Mouse (Mus musculus): ENCODE data around the gene Slx4ip. TPM values are rescaled to one million over a fixed set of nuclear protein-coding genes. Genes with fewer than 3 reads are reported as not detected.

Gene Slx4ip
- total and polyA plus RNA-seq, 3 experiments, result 1.3 to 2.5 TPM; not detected in 1

DNA sequence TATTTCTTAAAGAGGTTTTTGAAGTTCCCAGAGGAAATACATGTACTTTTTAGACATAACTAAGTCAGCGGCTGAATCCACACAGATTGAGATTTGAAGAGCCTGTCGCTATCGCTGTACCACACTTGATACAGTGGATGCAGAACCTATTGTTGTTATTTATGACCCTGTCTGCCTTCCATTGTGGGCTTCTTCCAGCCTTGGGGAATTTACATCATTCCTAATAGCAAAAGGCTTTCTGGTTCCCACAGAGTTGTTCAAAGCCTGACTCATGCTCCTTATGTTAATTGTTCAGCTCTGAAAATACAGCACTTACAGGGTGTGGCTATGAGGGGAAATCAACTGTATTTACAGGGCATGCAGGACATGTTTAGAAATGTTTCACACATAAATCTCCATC is 173.5 kb downstream of the Slx4ip start:
- DNase-seq (ENCODE audit: low read depth, low spot score), result no peak
- Histone ChIP-seq H3K4me3 (ENCODE audit: control insufficient read depth in 1 of 2, insufficient read depth in 1 of 2, low read depth in 2 of 2, low read length in 2 of 2) (no peak overlapping the region), H3K9me3 (replicated peaks; ENCODE audit: insufficient read depth, low read length) (no peaks in the 10 kb centered on the region), H3K27me3 (ENCODE audit: control insufficient read depth in 1 of 2, insufficient read depth in 2 of 2, low read length in 2 of 2) (no peaks in the 10 kb centered on the region), H3K79me2 (ENCODE audit: control insufficient read depth, insufficient read depth, low read length, poor library complexity) (no peaks in the 10 kb centered on the region), H3K4me1 (ENCODE audit: control insufficient read depth in 1 of 2, insufficient read depth in 2 of 2, low read length in 2 of 2) (no peaks in the 10 kb centered on the region), H3K9ac (ENCODE audit: control insufficient read depth, low read depth, low read length, poor library complexity, severe bottlenecking) (no peak overlapping the region), H3K27ac (ENCODE audit: control insufficient read depth, low read depth, low read length) (no peak overlapping the region), H3K36me3 (ENCODE audit: control insufficient read depth in 1 of 2, insufficient read depth in 2 of 2, low read length in 2 of 2) (no peaks in the 10 kb centered on the region)
- no peak for TF ChIP-seq ZMIZ1 (IDR thresholded peaks at IDR 0.05; ENCODE audit: low read depth, low read length)
- TF ChIP-seq MEF2A (IDR thresholded peaks at IDR 0.05; ENCODE audit: extremely low read depth, insufficient replicate concordance, low read depth, low read length, poor library complexity, severe bottlenecking), result no peak
- TF ChIP-seq ZC3H11A (IDR thresholded peaks at IDR 0.05; ENCODE audit: low read depth, low read length), result no peak
- no peak for TF ChIP-seq TCF12 (IDR thresholded peaks at IDR 0.05; ENCODE audit: low read depth, low read length)
- TF ChIP-seq ZKSCAN1 (IDR thresholded peaks at IDR 0.05; ENCODE audit: low read depth, low read length), result no peak

DNA sequence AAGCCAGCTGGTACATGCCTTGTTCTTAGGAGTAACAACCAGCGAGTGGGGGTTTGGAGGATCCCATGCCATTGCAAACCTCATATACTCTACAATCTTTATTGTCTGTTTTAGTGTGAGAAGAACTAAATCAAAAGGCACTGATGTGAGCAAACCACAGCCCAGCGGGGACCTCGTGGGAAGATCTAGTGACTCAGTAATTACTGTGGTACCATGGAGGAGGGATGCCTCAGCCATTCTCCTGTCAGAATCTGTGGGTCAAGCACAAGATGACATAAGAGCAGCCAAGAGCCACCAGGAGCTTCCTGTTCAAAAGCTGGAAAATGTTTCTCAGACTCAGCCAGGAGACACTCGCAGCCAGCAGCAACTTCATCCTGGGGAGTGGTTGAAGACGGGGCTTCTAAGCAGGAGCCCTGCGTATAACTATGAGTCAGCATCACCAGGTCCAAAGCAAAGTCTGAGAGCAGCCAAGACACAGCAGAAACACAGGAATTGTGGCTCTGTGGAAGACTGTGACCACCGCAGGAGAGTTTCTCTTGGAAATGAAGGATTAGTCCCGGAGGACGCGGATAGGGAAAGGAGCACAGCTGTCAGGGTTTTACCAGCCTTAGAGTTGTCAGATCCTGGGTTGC is 176.6 kb downstream of the Slx4ip start:
- Histone ChIP-seq H3K9ac (ENCODE audit: control insufficient read depth, low read depth, low read length, poor library complexity, severe bottlenecking) (no peak overlapping the region), H3K79me2 (ENCODE audit: control insufficient read depth, insufficient read depth, low read length, poor library complexity) (no peaks in the 10 kb centered on the region), H3K9me3 (replicated peaks; ENCODE audit: insufficient read depth, low read length) (no peaks in the 10 kb centered on the region), H3K27ac (ENCODE audit: control insufficient read depth, low read depth, low read length) (no peak overlapping the region), H3K4me1 (ENCODE audit: control insufficient read depth in 1 of 2, insufficient read depth in 2 of 2, low read length in 2 of 2) (no peaks in the 10 kb centered on the region), H3K36me3 (ENCODE audit: control insufficient read depth in 1 of 2, insufficient read depth in 2 of 2, low read length in 2 of 2) (no peaks in the 10 kb centered on the region), H3K27me3 (ENCODE audit: control insufficient read depth in 1 of 2, insufficient read depth in 2 of 2, low read length in 2 of 2) (no peaks in the 10 kb centered on the region), H3K4me3 (ENCODE audit: control insufficient read depth in 1 of 2, insufficient read depth in 1 of 2, low read depth in 2 of 2, low read length in 2 of 2) (no peak overlapping the region)
- TF ChIP-seq MYC (IDR thresholded peaks at IDR 0.05; ENCODE audit: low read depth, low read length) (no peak), EP300 (IDR thresholded peaks at IDR 0.05; ENCODE audit: low read depth in 1 of 2, low read length in 2 of 2) (no peak), POLR2AphosphoS5 (IDR thresholded peaks at IDR 0.05; ENCODE audit: borderline replicate concordance, low read depth, low read length) (no peak), ZC3H11A (IDR thresholded peaks at IDR 0.05; ENCODE audit: low read depth, low read length) (no peak), POLR2AphosphoS2 (IDR thresholded peaks at IDR 0.05; ENCODE audit: low read length) (no peak), ETS1 (IDR thresholded peaks at IDR 0.05; ENCODE audit: low read depth, low read length) (no peak), JUND (IDR thresholded peaks at IDR 0.05; ENCODE audit: low read depth, low read length) (no peak), TCF12 (IDR thresholded peaks at IDR 0.05; ENCODE audit: low read depth, low read length) (no peak), ELF1 (IDR thresholded peaks at IDR 0.05; ENCODE audit: low read depth, low read length) (no peak), ZKSCAN1 (IDR thresholded peaks at IDR 0.05; ENCODE audit: low read depth, low read length) (no peak), KAT2A (conservative IDR thresholded peaks at IDR 0.05; ENCODE audit: low read depth, low read length) (no peak), USF2 (IDR thresholded peaks at IDR 0.05; ENCODE audit: borderline replicate concordance in 1 of 2, insufficient read depth in 1 of 2, low read depth in 1 of 2, low read length in 2 of 2) (no peak), UBTF (IDR thresholded peaks at IDR 0.05; ENCODE audit: borderline replicate concordance, insufficient read depth, low read depth, low read length) (no peak), MAZ (IDR thresholded peaks at IDR 0.05; ENCODE audit: low read depth, low read length) (no peak), E2F4 (IDR thresholded peaks at IDR 0.05; ENCODE audit: borderline replicate concordance, low read depth, low read length) (no peak), BHLHE40 (IDR thresholded peaks at IDR 0.05; ENCODE audit: borderline replicate concordance, low read depth, low read length) (no peak), CHD1 (IDR thresholded peaks at IDR 0.05; ENCODE audit: low read depth, low read length) (no peak)
- DNase-seq (ENCODE audit: low read depth, low spot score), result no peak

Measured in MEL (cell line).